ENCODE assay signal across 9 mouse cellular contexts in the genomic region with DNA sequence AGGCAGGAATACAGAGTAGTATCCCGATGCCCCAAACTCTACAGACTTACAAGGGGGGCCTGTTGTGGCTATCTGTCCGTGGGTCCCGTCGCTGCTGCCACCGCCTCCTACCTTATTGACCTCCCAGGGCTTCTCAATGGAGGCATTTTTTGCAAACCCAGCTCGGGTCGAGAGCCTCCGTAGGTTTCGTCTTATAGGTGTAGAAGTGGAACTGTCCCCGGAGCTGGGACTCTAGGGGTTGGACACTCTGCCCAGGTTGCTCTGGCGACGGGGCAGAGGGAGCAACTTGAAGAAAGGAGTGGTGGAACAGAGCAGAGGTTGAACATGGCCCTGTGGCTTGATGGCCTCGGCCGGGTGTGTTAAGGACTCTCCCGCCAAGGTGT. TPM values are rescaled to one million over a fixed set of nuclear protein-coding genes. Genes with fewer than 3 reads are reported as not detected.
DNase-seq lines count a peak whose midpoint lies in the region; ATAC-seq lines count a peak whose summit lies in the region.
"Had no signal": no experiment of that assay in that cellular context is flagged by ENCODE, and none has a peak within 500 bp of the region (broad histone marks: within the 10 kb centered on the region; RNA-seq: fewer than 3 reads in every experiment).

No protein-coding gene starts in this region.

- peak overlapping the region; percentile 49; the same call in 1 of the 2 replicates for H3K9ac ChIP-seq in kidney, embryonic 15.5 days
- H3K9ac ChIP-seq in forebrain, embryonic 11.5 days (ENCODE audit: low read length) = no peak overlapping the region
- peak overlapping the region; percentile 49; the same call in 1 of the 2 replicates for H3K9ac ChIP-seq in neural tube, embryonic 15.5 days (replicated peaks)

- ATAC-seq in kidney, embryonic 15.5 days (replicated peaks; ENCODE audit: low FRiP score) = peak; percentile 9; the same call in 1 of the 2 replicates
- ATAC-seq in forebrain, embryonic 11.5 days (replicated peaks; ENCODE audit: low FRiP score) = no peak
- ATAC-seq in neural tube, embryonic 15.5 days (ENCODE audit: low FRiP score) = no peak

- 0 out of 2 replicates have a peak, but pooled peaks cover 2% of the 10 kb centered on the region for H3K36me3 ChIP-seq in kidney, embryonic 15.5 days
- no peaks in the 10 kb centered on the region; the same call in 1 of the 2 replicates for H3K36me3 ChIP-seq in forebrain, embryonic 11.5 days (ENCODE audit: control insufficient read depth, insufficient read depth, low read length)
- H3K36me3 ChIP-seq in limb, embryonic 10.5 days = no peaks in the 10 kb centered on the region
- no peaks in the 10 kb centered on the region for H3K36me3 ChIP-seq in neural tube, embryonic 15.5 days

- H3K27ac ChIP-seq in kidney, embryonic 15.5 days = no peak overlapping the region
- no peak overlapping the region for H3K27ac ChIP-seq in forebrain, embryonic 11.5 days (ENCODE audit: low read depth, low read length)
- H3K27ac ChIP-seq in limb, embryonic 10.5 days = peak overlapping the region; percentile 27; the same call in 1 of the 2 replicates
- H3K27ac ChIP-seq in neural tube, embryonic 15.5 days (replicated peaks) = no peak overlapping the region
- H3K27ac ChIP-seq: macrophage had no signal

- peaks cover 21% of the 10 kb centered on the region for H3K27me3 ChIP-seq in kidney, embryonic 15.5 days
- H3K27me3 ChIP-seq in forebrain, embryonic 11.5 days (ENCODE audit: control insufficient read depth, insufficient read depth, low read length) = peaks cover 20% of the 10 kb centered on the region
- peaks cover 44% of the 10 kb centered on the region for H3K27me3 ChIP-seq in limb, embryonic 10.5 days (ENCODE audit: low read depth, poor library complexity, severe bottlenecking)
- H3K27me3 ChIP-seq in neural tube, embryonic 15.5 days (replicated peaks) = peaks cover 11% of the 10 kb centered on the region

- no peaks in the 10 kb centered on the region; the same call in 1 of the 2 replicates for H3K9me3 ChIP-seq in kidney, embryonic 15.5 days (replicated peaks)
- H3K9me3 ChIP-seq in forebrain, embryonic 11.5 days (ENCODE audit: control insufficient read depth, low read length) = no peaks in the 10 kb centered on the region
- H3K9me3 ChIP-seq in limb, embryonic 10.5 days (replicated peaks) = no peaks in the 10 kb centered on the region
- no peaks in the 10 kb centered on the region for H3K9me3 ChIP-seq in neural tube, embryonic 15.5 days (replicated peaks)

- H3K4me3 ChIP-seq in kidney, embryonic 15.5 days (replicated peaks) = peak overlapping the region; percentile 48
- peak overlapping the region; percentile 15; the same call in 1 of the 2 replicates for H3K4me3 ChIP-seq in forebrain, embryonic 11.5 days (ENCODE audit: low read depth, low read length)
- H3K4me3 ChIP-seq in limb, embryonic 10.5 days = peak overlapping the region; percentile 52
- peak overlapping the region; percentile 40 for H3K4me3 ChIP-seq in neural tube, embryonic 15.5 days (replicated peaks)

- peak overlapping the region; percentile 90 for H3K4me2 ChIP-seq in kidney, embryonic 15.5 days
- H3K4me2 ChIP-seq in forebrain, embryonic 11.5 days (ENCODE audit: low read depth, low read length, severe bottlenecking) = peak overlapping the region; percentile 45; the same call in 1 of the 2 replicates
- H3K4me2 ChIP-seq in neural tube, embryonic 15.5 days = peak overlapping the region; percentile 63

- DNase-seq in kidney, postnatal 4 days = no peak
- no peak for DNase-seq in forebrain, embryonic 11.5 days (ENCODE audit: low spot score)
- no peak for DNase-seq in limb, embryonic 10.5 days (ENCODE audit: low spot score)
- no peak for DNase-seq in ovary, postnatal 14 days (ENCODE audit: low spot score)
- DNase-seq in frontal cortex, postnatal 14 days (ENCODE audit: low spot score in 2 of 2) = no peak
- DNase-seq in layer of hippocampus, postnatal 14 days (ENCODE audit: low spot score in 2 of 2) = no peak

- WGBS in kidney, embryonic 15.5 days = 9% methylated on average over 15 of the region's 15 CpGs
- WGBS in forebrain, embryonic 11.5 days = 10% methylated on average over 15 of the region's 15 CpGs
- 13% methylated on average over 15 of the region's 15 CpGs for WGBS in limb, embryonic 10.5 days
- WGBS in neural tube, embryonic 15.5 days = 13% methylated on average over 15 of the region's 15 CpGs

- peaks cover 42% of the 10 kb centered on the region for H3K4me1 ChIP-seq in kidney, embryonic 15.5 days
- peaks cover 7% of the 10 kb centered on the region; the same call in 1 of the 2 replicates for H3K4me1 ChIP-seq in forebrain, embryonic 11.5 days (replicated peaks; ENCODE audit: control insufficient read depth, insufficient read depth, low read length)
- peaks cover 60% of the 10 kb centered on the region for H3K4me1 ChIP-seq in limb, embryonic 10.5 days
- H3K4me1 ChIP-seq in neural tube, embryonic 15.5 days = peaks cover 33% of the 10 kb centered on the region

RNA-seq across cellular contexts. Expression of gene Rflna, which starts 0.8 kb away (rescaled TPM):
- polyA plus RNA-seq in kidney, embryonic 15.5 days (2015; fragmentation: Nextera tagmentation; extraction: Ambion mirVana) = 4.6 and 5.0 TPM in 2 replicates
- 4.5 and 6.0 TPM in 2 replicates for polyA plus RNA-seq in forebrain, embryonic 11.5 days (2014; fragmentation: Nextera tagmentation; extraction: Ambion mirVana)
- 1.1 and 4.5 TPM in 2 replicates for polyA plus RNA-seq in limb, embryonic 10.5 days (2016; fragmentation: Nextera tagmentation; extraction: Ambion mirVana)
- polyA plus RNA-seq in neural tube, embryonic 15.5 days (2015; fragmentation: Nextera tagmentation; extraction: Ambion mirVana) = 6.7 and 7.7 TPM in 2 replicates
- 1 to 10 TPM in 1 of 2 experiments, under 1 TPM in 1; 0.97 to 1.6 TPM for total RNA-seq in layer of hippocampus, postnatal 14 days (2021)
- polyA plus RNA-seq: macrophage had no signal
